Mouse (Mus musculus) heart, embryonic 13.5 days (tissue): ENCODE results near the gene Mrpl24. TPM values are rescaled to one million over a fixed set of nuclear protein-coding genes. Genes with fewer than 3 reads are reported as not detected.
A peak's percentile ranks its signal among the peaks of the same experiment; 100 is the strongest.
"Not testable (repeated sequence)": the region's sequence is repeated elsewhere in the genome, so short reads cannot be mapped to it uniquely, and the experiment has no call there.

Source experiments
- ATAC-seq: fragments of 200-750 bp; cut with Nextera tagmentation; 2 replicates; pipeline ENCODE4 v1.8.0; 2017; ENCODE audit warnings: moderate TSS enrichment; ENCODE audit not compliant: insufficient number of reproducible peaks, low FRiP score, low TSS enrichment; ENCODE audit errors: extremely low read depth
- H3K27ac ChIP-seq: fragments of 300-500 bp; sonication (generic); replicated peaks from 2 replicates; pipeline ENCODE4 v1.5.1; 2015; ENCODE audit warnings: moderate library complexity, mild to moderate bottlenecking, inconsistent platforms
- H3K27me3 ChIP-seq: fragments of 300-500 bp; sonication (generic); replicated peaks from 2 replicates; pipeline ENCODE4 v1.6.1; 2015; ENCODE audit warnings: mild to moderate bottlenecking, inconsistent platforms
- H3K36me3 ChIP-seq: fragments of 300-500 bp; sonication (generic); 2 replicates; pipeline ENCODE4 v1.6.1; 2015; ENCODE audit warnings: mild to moderate bottlenecking, inconsistent platforms
- H3K4me1 ChIP-seq: fragments of 300-500 bp; sonication (generic); 2 replicates; pipeline ENCODE4 v1.6.1; 2015; ENCODE audit warnings: inconsistent platforms
- H3K4me2 ChIP-seq: fragments of 300-500 bp; sonication (generic); 2 replicates; pipeline ENCODE4 v1.6.1; 2015; ENCODE audit warnings: inconsistent platforms, mild to moderate bottlenecking, moderate library complexity
- H3K4me3 ChIP-seq: fragments of 300-500 bp; sonication (generic); 2 replicates; pipeline ENCODE4 v1.5.1; 2015; ENCODE audit warnings: moderate library complexity, mild to moderate bottlenecking, inconsistent platforms
- H3K9ac ChIP-seq: fragments of 300-500 bp; sonication (generic); 2 replicates; pipeline ENCODE4 v1.6.1; 2015; ENCODE audit warnings: inconsistent platforms, mild to moderate bottlenecking, moderate library complexity
- H3K9me3 ChIP-seq: fragments of 300-500 bp; sonication (generic); 2 replicates; pipeline ENCODE4 v1.6.1; 2016; ENCODE audit warnings: inconsistent platforms
- WGBS: fragments of 180-500 bp; shearing (Covaris S2); methylation state at CpG from one replicate; pipeline ENCODE4 v1.1.7; 2015; ENCODE audit warnings: mixed read lengths; 5-methylcytosine and 5-hydroxymethylcytosine counted together
- polyA plus RNA-seq: library from polyadenylated mRNA; unstranded; fragments of >200 nt; fragmentation: Nextera tagmentation; extraction: Ambion mirVana; gene quantifications from 2 replicates; pipeline ENCODE4 v1.2.1, GENCODE M21; 2015

The Mrpl24 gene
- polyA plus RNA-seq: 55.0 and 57.2 TPM in 2 replicates

DNA sequence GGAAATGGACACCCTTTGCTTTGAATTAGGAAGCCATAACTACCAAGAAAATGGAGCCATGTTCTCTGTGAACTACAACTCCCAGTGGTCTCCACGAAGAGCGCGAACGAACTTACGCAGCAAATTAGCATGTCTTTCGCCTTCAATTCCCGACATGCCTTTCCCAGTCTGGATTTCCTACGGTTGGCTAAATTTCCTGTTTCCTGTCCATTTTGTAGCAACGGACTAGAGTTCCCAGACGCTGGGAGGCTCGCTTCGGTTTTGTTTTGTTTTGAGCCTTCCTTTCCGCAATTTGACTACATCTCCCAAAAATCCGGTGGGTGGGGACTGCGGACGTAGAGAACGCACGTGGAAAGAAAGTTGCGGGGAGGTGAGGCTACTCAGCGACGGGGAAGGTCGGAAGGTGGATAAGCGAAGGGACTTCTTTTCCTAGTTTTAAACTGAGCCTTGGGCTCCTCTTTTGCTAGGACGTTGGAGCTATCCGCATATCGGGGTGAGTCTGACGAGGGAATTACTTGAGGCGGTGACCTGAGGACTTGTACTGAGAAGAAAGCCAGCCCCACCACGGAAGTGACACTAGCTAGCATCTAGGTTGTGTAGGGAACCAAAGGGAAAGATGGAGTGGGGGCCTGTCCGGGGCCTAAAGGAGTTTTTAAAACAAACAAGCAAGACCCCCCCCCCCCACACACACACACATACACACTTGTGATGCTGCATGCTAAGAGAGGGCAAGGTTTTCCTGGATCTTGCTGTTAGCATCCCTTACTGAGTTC is at the start of gene Mrpl24:
TSS of gene Mrpl24 (plus strand) at position 171 of the 773 bp plus-strand sequence.
- H3K27me3 ChIP-seq: no peaks in the 10 kb centered on the region
- under 1% methylated on average over 30 of the region's 30 CpGs for WGBS

DNA sequence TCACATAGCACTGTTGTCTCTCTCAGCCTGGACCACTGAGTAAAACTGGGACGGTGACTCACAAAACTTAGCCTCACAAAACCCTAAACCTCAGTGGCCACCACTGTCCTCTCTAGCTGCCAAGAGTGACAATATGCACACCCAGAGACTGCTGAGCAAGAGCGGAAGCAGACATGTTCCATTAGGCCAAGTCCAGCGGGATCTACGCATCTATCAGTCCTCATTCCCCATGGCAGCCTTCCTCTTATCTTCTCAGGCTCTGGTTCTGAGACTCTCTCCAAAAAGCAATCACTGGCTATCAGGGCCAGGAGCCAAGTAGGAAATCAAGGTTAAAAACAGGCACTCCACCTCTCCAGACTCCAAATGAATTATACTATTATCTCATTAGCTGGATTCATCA is 41.6 kb upstream of the Mrpl24 start:
- H3K36me3 ChIP-seq: peaks cover 62% of the 10 kb centered on the region
- H3K9ac ChIP-seq: no peak overlapping the region
- no peaks in the 10 kb centered on the region for H3K9me3 ChIP-seq
- peak overlapping the region; percentile 39; the same call in 1 of the 2 replicates for H3K27ac ChIP-seq
- ATAC-seq: no peak
- H3K27me3 ChIP-seq: no peaks in the 10 kb centered on the region
- H3K4me3 ChIP-seq: no peak overlapping the region
- no peak overlapping the region for H3K4me2 ChIP-seq
- peaks cover 17% of the 10 kb centered on the region for H3K4me1 ChIP-seq
- WGBS: 61% methylated on average over 4 of the region's 4 CpGs

More for the DNA sequence above, at the start of gene Mrpl24:
- peaks cover 61% of the 10 kb centered on the region for H3K36me3 ChIP-seq
- peaks cover 17% of the 10 kb centered on the region for H3K4me1 ChIP-seq
- peak; percentile 70 for ATAC-seq
- no peaks in the 10 kb centered on the region for H3K9me3 ChIP-seq
- H3K4me2 ChIP-seq: peak within 1 kb of the TSS; percentile 89
- H3K4me3 ChIP-seq: peak within 1 kb of the TSS; percentile 80
- H3K27ac ChIP-seq: peak within 1 kb of the TSS; percentile 89
- peak within 1 kb of the TSS; percentile 92 for H3K9ac ChIP-seq

DNA sequence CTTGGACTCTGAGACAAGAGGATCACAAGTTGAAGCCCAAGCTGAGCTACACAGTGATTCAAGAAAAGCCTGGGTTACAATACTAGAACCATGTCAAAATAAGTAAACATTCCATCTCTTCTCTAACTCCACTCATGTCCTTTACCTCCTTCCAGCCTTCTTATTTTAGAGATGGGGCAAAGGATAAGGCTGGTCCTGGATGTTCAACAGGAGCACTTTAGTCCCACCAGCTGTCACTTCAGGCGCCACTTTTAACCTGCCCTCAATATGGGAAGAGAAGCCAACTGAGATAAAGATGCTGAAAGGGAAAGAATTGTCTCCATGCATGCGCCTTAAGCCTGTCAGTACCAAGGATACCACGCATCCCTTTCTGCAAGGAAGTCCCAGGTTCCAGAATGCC is 35.0 kb upstream of the Mrpl24 start:
- Histone ChIP-seq H3K4me3 (peak overlapping the region; percentile 85), H3K9ac (peak overlapping the region; percentile 98), H3K4me1 (peaks cover 24% of the 10 kb centered on the region), H3K36me3 (peaks cover 30% of the 10 kb centered on the region), H3K4me2 (peak overlapping the region; percentile 97), H3K27me3 (no peaks in the 10 kb centered on the region), H3K9me3 (peaks cover 12% of the 10 kb centered on the region), H3K27ac (peak overlapping the region; percentile 95)
- WGBS: 0% methylated on average over 3 of the region's 3 CpGs
- no peak for ATAC-seq

DNA sequence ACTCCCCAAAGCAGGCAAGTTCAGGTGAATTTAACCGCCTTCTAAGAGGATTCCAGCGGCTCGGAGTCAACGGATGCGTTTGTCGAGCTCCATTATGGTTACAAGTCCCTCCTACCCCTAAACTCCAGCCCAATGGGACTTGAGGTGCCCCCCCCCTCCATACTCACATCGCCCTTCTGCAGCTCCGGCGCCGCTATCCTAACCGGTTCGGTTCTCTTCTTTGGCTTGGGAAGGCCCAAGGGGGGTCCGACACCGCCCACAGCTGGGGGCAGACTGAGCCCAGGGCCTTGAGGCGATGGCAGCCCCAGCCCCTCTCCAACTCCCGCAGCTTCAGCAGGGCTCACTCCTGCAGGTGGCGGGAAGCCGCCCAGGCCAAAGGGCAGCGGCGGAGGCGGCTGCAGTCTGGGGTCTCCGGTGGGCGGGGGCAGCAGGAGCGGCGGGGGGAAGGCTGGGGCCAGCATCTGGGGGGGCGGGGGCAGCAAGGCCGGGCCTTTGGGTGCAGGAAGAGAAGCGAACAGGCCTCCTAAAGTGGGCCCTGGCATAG is 34.5 kb upstream of the Mrpl24 start:
- Histone ChIP-seq H3K9ac (peak overlapping the region; percentile 98), H3K4me1 (peaks cover 24% of the 10 kb centered on the region), H3K4me3 (peak overlapping the region; percentile 85), H3K36me3 (peaks cover 27% of the 10 kb centered on the region), H3K9me3 (peaks cover 12% of the 10 kb centered on the region), H3K27me3 (no peaks in the 10 kb centered on the region), H3K4me2 (peak overlapping the region; percentile 97), H3K27ac (peak overlapping the region; percentile 95)
- no peak; the same call in none of the 2 replicates for ATAC-seq
- WGBS: under 1% methylated on average over 28 of the region's 28 CpGs

DNA sequence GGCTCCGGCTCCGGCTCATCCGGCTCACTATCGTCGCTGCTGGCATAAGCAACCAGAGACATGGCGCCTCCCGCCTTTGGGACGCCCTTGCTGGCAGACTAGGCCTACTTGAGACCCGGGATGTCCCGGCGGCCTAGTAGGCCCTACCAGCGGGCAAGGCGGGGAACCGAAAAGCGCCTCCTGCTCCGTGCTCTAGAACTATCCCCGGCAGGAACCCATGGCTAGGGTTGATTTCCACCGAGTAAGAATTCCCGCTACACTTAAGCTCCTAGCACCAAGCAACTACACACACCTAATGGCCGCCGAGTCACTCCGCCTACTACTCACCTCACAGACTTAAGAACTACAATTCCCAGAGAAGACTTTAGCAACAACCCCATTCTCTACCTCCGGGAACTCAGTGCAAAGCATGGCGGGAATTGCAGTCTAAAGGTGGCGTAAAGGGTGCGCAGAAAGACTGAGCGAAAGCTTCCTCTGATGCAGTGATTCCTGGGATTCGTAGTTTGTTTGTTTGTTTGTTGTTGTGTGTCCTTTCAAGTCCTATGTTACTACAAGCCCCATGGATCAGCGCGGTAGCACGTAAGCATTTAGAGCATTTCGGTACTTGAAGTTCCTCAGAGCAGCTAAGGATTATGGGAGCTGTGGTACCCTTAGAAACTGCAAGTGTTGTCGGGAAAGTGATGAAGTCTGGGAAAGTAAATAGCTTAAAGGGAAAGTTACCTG is 33.9 kb upstream of the Mrpl24 start, which contains the start of gene Prcc:
TSS of gene Prcc (minus strand) at position 328 of the 723 bp plus-strand sequence.
- H3K9ac ChIP-seq: peak within 1 kb of the TSS; percentile 98
- peak within 1 kb of the TSS; percentile 95 for H3K27ac ChIP-seq
- peaks cover 21% of the 10 kb centered on the region for H3K36me3 ChIP-seq
- under 1% methylated on average over 33 of the region's 33 CpGs for WGBS
- H3K27me3 ChIP-seq: no peaks in the 10 kb centered on the region
- peak within 1 kb of the TSS; percentile 97 for H3K4me2 ChIP-seq
- peaks cover 24% of the 10 kb centered on the region for H3K4me1 ChIP-seq
- peaks cover 12% of the 10 kb centered on the region for H3K9me3 ChIP-seq
- H3K4me3 ChIP-seq: peak within 1 kb of the TSS; percentile 85
- peak; percentile 94 for ATAC-seq

DNA sequence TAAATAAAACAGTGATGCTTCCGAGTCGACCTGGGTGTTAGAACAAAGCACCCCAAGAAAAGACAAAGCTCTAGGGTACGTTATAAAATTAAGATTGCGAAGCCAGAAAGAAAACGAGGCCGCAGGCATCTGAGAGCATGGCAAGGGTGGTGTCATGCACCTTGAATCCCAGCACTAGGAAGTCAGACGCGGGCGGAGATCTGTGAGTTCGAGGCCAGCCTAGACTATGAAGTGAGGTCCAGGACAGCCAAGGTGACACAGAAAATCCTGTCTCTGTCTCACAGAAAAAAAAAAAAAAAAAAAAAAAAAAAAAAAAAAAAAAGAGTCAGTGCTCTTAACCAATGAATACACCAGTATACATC is 33.3 kb upstream of the Mrpl24 start:
- ATAC-seq: peak; percentile 2; the same call in 1 of the 2 replicates
- Histone ChIP-seq H3K4me3 (peak overlapping the region; percentile 85), H3K27ac (peak overlapping the region; percentile 95; the same call in 1 of the 2 replicates), H3K36me3 (peaks cover 15% of the 10 kb centered on the region), H3K4me1 (peaks cover 24% of the 10 kb centered on the region), H3K4me2 (peak overlapping the region; percentile 97), H3K9ac (peak overlapping the region; percentile 79), H3K27me3 (no peaks in the 10 kb centered on the region), H3K9me3 (peaks cover 12% of the 10 kb centered on the region)
- WGBS: 9% methylated on average over 10 of the region's 10 CpGs

DNA sequence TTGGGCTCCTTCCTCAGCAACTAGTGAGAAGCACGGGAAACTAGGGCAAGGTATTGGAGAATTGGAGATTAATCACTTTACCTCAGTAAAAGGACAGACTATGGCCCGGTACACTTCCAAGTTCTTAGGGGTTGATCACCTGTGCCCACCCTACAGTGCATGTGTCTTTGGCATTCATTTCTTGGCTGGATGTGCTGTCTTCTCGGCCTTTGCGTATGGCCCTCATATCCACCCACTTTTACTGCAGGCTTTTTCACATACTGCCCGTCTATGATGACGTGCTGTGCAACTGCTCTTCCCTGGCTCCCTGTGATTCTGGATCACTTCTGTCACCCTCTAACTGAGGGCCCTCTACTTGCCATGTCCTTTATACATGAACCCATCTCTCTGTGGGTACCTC is 32.9 kb upstream of the Mrpl24 start:
- H3K9ac ChIP-seq: peak overlapping the region; percentile 79
- H3K4me2 ChIP-seq: peak overlapping the region; percentile 97
- H3K27ac ChIP-seq: no peak overlapping the region
- ATAC-seq: no peak
- 78% methylated on average over 6 of the region's 6 CpGs for WGBS
- peaks cover 11% of the 10 kb centered on the region for H3K36me3 ChIP-seq
- peaks cover 24% of the 10 kb centered on the region for H3K4me1 ChIP-seq
- peak overlapping the region; percentile 85 for H3K4me3 ChIP-seq
- peaks cover 12% of the 10 kb centered on the region for H3K9me3 ChIP-seq
- no peaks in the 10 kb centered on the region for H3K27me3 ChIP-seq

DNA sequence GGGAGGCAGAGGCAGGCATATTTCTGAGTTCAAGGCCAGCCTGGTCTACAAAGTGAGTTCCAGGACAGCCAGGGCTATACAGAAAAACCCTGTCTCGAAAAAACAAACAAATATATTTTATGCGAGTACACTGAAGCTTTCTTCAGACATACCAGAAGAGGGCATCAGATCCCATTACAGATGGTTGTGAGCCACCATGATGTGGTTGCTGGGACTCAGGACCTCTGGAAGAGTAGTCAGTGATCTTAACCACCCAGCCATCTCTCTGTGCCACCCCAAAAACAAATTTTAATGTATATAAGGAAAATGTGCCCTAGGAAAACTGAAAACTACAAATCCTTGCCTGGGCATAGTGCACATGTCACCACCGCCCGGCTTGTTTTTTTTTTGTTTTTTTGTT is 31.9 kb upstream of the Mrpl24 start:
- not testable (repeated sequence) for H3K27ac ChIP-seq, H3K4me2 ChIP-seq, H3K27me3 ChIP-seq, H3K36me3 ChIP-seq, ATAC-seq, H3K9ac ChIP-seq, H3K4me3 ChIP-seq
- peaks cover 22% of the 10 kb centered on the region for H3K4me1 ChIP-seq
- WGBS: 86% methylated on average over 4 of the region's 4 CpGs
- H3K9me3 ChIP-seq: peaks cover 12% of the 10 kb centered on the region

DNA sequence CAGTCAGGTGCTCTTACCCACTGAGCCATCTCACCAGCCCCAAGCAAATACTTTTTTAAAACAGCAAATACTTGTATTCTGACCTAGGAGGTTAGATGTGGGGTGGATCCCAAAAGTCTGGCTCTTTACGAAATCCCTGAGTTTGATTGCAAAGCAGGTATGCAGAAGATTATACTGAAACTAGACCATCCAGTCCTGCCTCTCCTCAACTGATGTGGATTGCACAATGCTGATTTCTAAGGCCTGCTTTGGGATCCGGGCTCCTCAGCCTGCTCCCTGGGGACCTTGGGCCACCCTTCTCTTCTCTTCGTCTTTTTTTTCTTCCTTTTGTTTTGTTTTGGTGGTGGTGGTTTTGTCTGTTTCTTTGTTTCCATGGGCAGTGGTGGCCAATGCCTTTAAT is 27.8 kb upstream of the Mrpl24 start:
- no peaks in the 10 kb centered on the region for H3K36me3 ChIP-seq
- no peak overlapping the region for H3K4me3 ChIP-seq
- no peak overlapping the region for H3K9ac ChIP-seq
- peaks cover 12% of the 10 kb centered on the region for H3K9me3 ChIP-seq
- no peak for ATAC-seq
- no peak overlapping the region for H3K4me2 ChIP-seq
- no peaks in the 10 kb centered on the region for H3K27me3 ChIP-seq
- no peak overlapping the region for H3K27ac ChIP-seq
- no peaks in the 10 kb centered on the region for H3K4me1 ChIP-seq
- 67% methylated on average over 3 of the region's 3 CpGs for WGBS

DNA sequence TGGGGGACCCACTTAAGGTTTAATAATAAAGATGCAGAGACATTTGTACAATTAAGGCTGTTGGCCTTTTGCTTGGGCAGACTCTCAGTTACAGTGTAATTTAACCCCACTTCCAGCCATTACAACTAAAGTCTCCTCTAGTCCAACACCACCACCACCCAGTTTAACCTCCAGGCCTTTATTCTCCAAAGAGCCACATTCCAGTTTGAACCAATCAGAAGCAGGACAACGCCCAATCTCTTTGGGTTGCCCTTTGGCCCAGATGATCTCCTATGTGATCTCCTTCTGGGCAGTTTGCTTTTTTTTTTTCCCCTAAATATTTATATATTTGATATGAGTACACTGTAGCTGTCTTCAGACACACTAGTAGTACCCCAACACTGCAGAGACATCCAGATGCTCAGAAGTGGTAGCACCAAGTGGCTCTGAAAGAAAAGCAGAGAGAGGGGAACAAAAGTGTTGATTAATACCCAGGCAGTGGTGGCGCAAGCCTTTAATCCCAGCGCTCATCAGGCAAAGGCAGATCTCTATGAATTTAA is 25.9 kb upstream of the Mrpl24 start:
- no peaks in the 10 kb centered on the region for H3K36me3 ChIP-seq
- H3K27ac ChIP-seq: no peak overlapping the region
- no peak overlapping the region for H3K4me2 ChIP-seq
- H3K9ac ChIP-seq: no peak overlapping the region
- no peak overlapping the region for H3K4me3 ChIP-seq
- peaks cover 8% of the 10 kb centered on the region for H3K9me3 ChIP-seq
- H3K4me1 ChIP-seq: no peaks in the 10 kb centered on the region
- H3K27me3 ChIP-seq: no peaks in the 10 kb centered on the region
- no peak for ATAC-seq
- 72% methylated on average over 3 of the region's 3 CpGs for WGBS

DNA sequence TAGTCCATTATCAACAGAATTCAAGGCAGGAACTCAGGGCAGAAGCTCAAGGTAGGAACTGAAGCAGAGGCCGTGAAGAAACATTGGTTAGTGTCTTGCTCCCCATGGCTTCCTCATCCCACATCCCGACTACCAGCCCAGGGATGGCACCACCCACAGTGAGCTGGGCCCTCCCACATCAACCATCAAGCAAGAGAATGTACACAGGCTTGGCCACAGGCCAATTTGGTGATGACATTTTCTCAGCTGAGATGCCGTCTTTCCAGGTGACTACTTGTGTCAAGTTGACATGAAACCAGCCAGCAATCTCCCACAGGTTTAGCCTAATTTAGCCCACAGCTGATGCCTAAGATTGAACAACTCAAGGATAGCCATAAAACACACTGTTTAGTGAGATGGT is 20.0 kb upstream of the Mrpl24 start:
- Histone ChIP-seq H3K9me3 (no peaks in the 10 kb centered on the region), H3K27me3 (no peaks in the 10 kb centered on the region), H3K36me3 (no peaks in the 10 kb centered on the region), H3K4me3 (no peak overlapping the region), H3K9ac (no peak overlapping the region), H3K27ac (no peak overlapping the region), H3K4me1 (peaks cover 9% of the 10 kb centered on the region), H3K4me2 (no peak overlapping the region)
- ATAC-seq: no peak
- WGBS: 64% methylated on average over 3 of the region's 3 CpGs
